Mouse (Mus musculus) MEL (cell line): ENCODE results near the gene Gnas. TPM values are rescaled to one million over a fixed set of nuclear protein-coding genes. Genes with fewer than 3 reads are reported as not detected.

ENCODE experiments used
- DNase-seq: peaks from one replicate; pipeline ENCODE4 v3.0.0; 2011; ENCODE audit warnings: low read depth, low spot score
- H3K27ac ChIP-seq: 2 replicates; pipeline ENCODE4 v1.5.1; 2012; ENCODE audit warnings: low read depth, mild to moderate bottlenecking, control low read depth, low read length, moderate library complexity; ENCODE audit not compliant: control insufficient read depth
- H3K27me3 ChIP-seq, 2 experiments: fragments of 150-350 bp in 1 of 2; sonication (generic) in 1 of 2; 2 replicates each; pipeline ENCODE4 v1.6.1; 2012; ENCODE audit warnings: low read length in 2 of 2, mild to moderate bottlenecking in 2 of 2, improper control_type of control experiment in 1 of 2, moderate library complexity in 1 of 2; ENCODE audit not compliant: insufficient read depth in 2 of 2, control insufficient read depth in 1 of 2
- H3K36me3 ChIP-seq, 2 experiments: 2 replicates each; pipeline ENCODE4 v1.6.1; 2012 to 2014; ENCODE audit warnings: low read length in 2 of 2, improper control_type of control experiment in 1 of 2, inconsistent platforms in 1 of 2, mild to moderate bottlenecking in 1 of 2; ENCODE audit not compliant: insufficient read depth in 2 of 2, control insufficient read depth in 1 of 2
- H3K4me1 ChIP-seq, 2 experiments: fragments of 150-350 bp in 1 of 2; sonication (generic) in 1 of 2; 2 replicates each; pipeline ENCODE4 v1.6.1; 2012; ENCODE audit warnings: low read length in 2 of 2, improper control_type of control experiment in 1 of 2, mild to moderate bottlenecking in 1 of 2; ENCODE audit not compliant: insufficient read depth in 2 of 2, control insufficient read depth in 1 of 2
- H3K4me3 ChIP-seq, 2 experiments: fragments of 150-350 bp in 1 of 2; sonication (generic) in 1 of 2; 2 replicates each; pipeline ENCODE4 v1.5.1; 2012; ENCODE audit warnings: low read depth in 2 of 2, low read length in 2 of 2, mild to moderate bottlenecking in 2 of 2, moderate library complexity in 2 of 2, control low read depth in 1 of 2, improper control_type of control experiment in 1 of 2; ENCODE audit not compliant: control insufficient read depth in 1 of 2, insufficient read depth in 1 of 2
- H3K79me2 ChIP-seq: 2 replicates; pipeline ENCODE4 v1.6.1; 2012; ENCODE audit warnings: mild to moderate bottlenecking, low read length, moderate library complexity; ENCODE audit not compliant: control insufficient read depth, poor library complexity, insufficient read depth
- H3K9ac ChIP-seq: 2 replicates; pipeline ENCODE4 v1.6.1; 2012; ENCODE audit warnings: low read depth, mild to moderate bottlenecking, control low read depth, low read length, moderate library complexity; ENCODE audit not compliant: control insufficient read depth, poor library complexity, severe bottlenecking
- H3K9me3 ChIP-seq: fragments of 150-350 bp; sonication (generic); replicated peaks from 2 replicates; pipeline ENCODE4 v1.6.1; 2012; ENCODE audit warnings: mild to moderate bottlenecking, low read length, improper control_type of control experiment, moderate library complexity; ENCODE audit not compliant: insufficient read depth
- BHLHE40 ChIP-seq: IDR thresholded peaks from 2 replicates; pipeline ENCODE4 v1.6.1; 2012; ENCODE audit warnings: low read depth, mild to moderate bottlenecking, inconsistent platforms, low read length, improper control_type of control experiment, borderline replicate concordance
- CHD2 ChIP-seq: IDR thresholded peaks from 2 replicates; pipeline ENCODE4 v1.6.1; 2011; ENCODE audit warnings: low read length, improper control_type of control experiment
- E2F4 ChIP-seq: IDR thresholded peaks from 2 replicates; pipeline ENCODE4 v1.6.1; 2011; ENCODE audit warnings: low read depth, low read length, improper control_type of control experiment, borderline replicate concordance
- ELF1 ChIP-seq: IDR thresholded peaks from 2 replicates; pipeline ENCODE4 v1.6.1; 2014; ENCODE audit warnings: low read depth, mild to moderate bottlenecking, inconsistent platforms, low read length, improper control_type of control experiment, moderate library complexity
- ETS1 ChIP-seq: IDR thresholded peaks from 2 replicates; pipeline ENCODE4 v1.6.1; 2012; ENCODE audit warnings: low read depth, mild to moderate bottlenecking, inconsistent platforms, low read length, improper control_type of control experiment, moderate library complexity
- GATA1 ChIP-seq: IDR thresholded peaks from 2 replicates; pipeline ENCODE4 v1.6.1; 2011; ENCODE audit warnings: low read depth, low read length, improper control_type of control experiment
- JUND ChIP-seq: IDR thresholded peaks from 2 replicates; pipeline ENCODE4 v1.6.1; 2011; ENCODE audit warnings: low read depth, mild to moderate bottlenecking, improper control_type of control experiment, low read length
- MAZ ChIP-seq: IDR thresholded peaks from 2 replicates; pipeline ENCODE4 v1.6.1; 2012; ENCODE audit warnings: low read depth, mild to moderate bottlenecking, inconsistent platforms, low read length, improper control_type of control experiment
- MXI1 ChIP-seq: IDR thresholded peaks from 2 replicates; pipeline ENCODE4 v1.6.1; 2011; ENCODE audit warnings: mild to moderate bottlenecking, low read depth, low read length, improper control_type of control experiment
- NELFE ChIP-seq: IDR thresholded peaks from 2 replicates; pipeline ENCODE4 v1.6.1; 2011; ENCODE audit warnings: low read depth, low read length, improper control_type of control experiment
- NRF1 ChIP-seq: IDR thresholded peaks from 2 replicates; pipeline ENCODE4 v1.6.1; 2014; ENCODE audit warnings: low read depth, mild to moderate bottlenecking, inconsistent platforms, low read length, improper control_type of control experiment, moderate library complexity; ENCODE audit not compliant: poor library complexity, insufficient read depth, severe bottlenecking
- POLR2A ChIP-seq, 2 experiments: IDR thresholded peaks; 2 replicates each; pipeline ENCODE4 v1.6.1; 2011 to 2012; ENCODE audit warnings: low read length in 2 of 2, mild to moderate bottlenecking in 2 of 2, control low read depth in 1 of 2, improper control_type of control experiment in 1 of 2, low read depth in 1 of 2, moderate library complexity in 1 of 2; ENCODE audit not compliant: control insufficient read depth in 1 of 2, insufficient read depth in 1 of 2, poor library complexity in 1 of 2
- POLR2AphosphoS5 ChIP-seq: IDR thresholded peaks from 2 replicates; pipeline ENCODE4 v1.6.1; 2012; ENCODE audit warnings: low read depth, borderline replicate concordance, mild to moderate bottlenecking, inconsistent platforms, low read length, moderate library complexity, mixed read lengths
- RCOR1 ChIP-seq: IDR thresholded peaks from 2 replicates; pipeline ENCODE4 v1.6.1; 2012; ENCODE audit warnings: low read depth, mild to moderate bottlenecking, inconsistent platforms, low read length, improper control_type of control experiment
- SIN3A ChIP-seq: IDR thresholded peaks from 2 replicates; pipeline ENCODE4 v1.6.1; 2012; ENCODE audit warnings: low read length, improper control_type of control experiment, inconsistent platforms
- SMC3 ChIP-seq: IDR thresholded peaks from 2 replicates; pipeline ENCODE4 v1.6.1; 2011; ENCODE audit warnings: low read depth, low read length, improper control_type of control experiment
- TBP ChIP-seq: IDR thresholded peaks from 2 replicates; pipeline ENCODE4 v1.8.0; 2011; ENCODE audit warnings: low read depth, low read length, improper control_type of control experiment
- TCF12 ChIP-seq: IDR thresholded peaks from 2 replicates; pipeline ENCODE4 v1.6.1; 2014; ENCODE audit warnings: low read depth, mild to moderate bottlenecking, inconsistent platforms, low read length, improper control_type of control experiment, moderate library complexity
- ZKSCAN1 ChIP-seq: IDR thresholded peaks from 2 replicates; pipeline ENCODE4 v1.6.1; 2012; ENCODE audit warnings: low read depth, mild to moderate bottlenecking, inconsistent platforms, low read length, improper control_type of control experiment, moderate library complexity
- ZNF384 ChIP-seq: IDR thresholded peaks from 2 replicates; pipeline ENCODE4 v1.6.1; 2012; ENCODE audit warnings: low read depth, mild to moderate bottlenecking, inconsistent platforms, low read length, improper control_type of control experiment
- polyA plus RNA-seq, 2 experiments: library from polyadenylated mRNA; stranded (reverse) in 1 of 2; unstranded in 1 of 2; fragments of >175 nt in 1 of 2; fragments of >200 nt in 1 of 2; gene quantifications; 2 replicates each; pipeline versions ENCODE4 v1.2.1 to v1.2.4; 2012; ENCODE audit warnings: low replicate concordance in 2 of 2, low read depth in 1 of 2; ENCODE audit not compliant: insufficient read length in 2 of 2, insufficient read depth in 1 of 2, missing spikeins in 1 of 2
- total RNA-seq: library from RNA; depleted of rRNA; stranded (reverse); fragments of 300-350 nt; gene quantifications from 2 replicates; pipeline ENCODE4 v1.2.3, GENCODE M21; 2012

The Gnas gene
- total and polyA plus RNA-seq, 3 experiments: 273 to 447 (median 383) TPM

DNA sequence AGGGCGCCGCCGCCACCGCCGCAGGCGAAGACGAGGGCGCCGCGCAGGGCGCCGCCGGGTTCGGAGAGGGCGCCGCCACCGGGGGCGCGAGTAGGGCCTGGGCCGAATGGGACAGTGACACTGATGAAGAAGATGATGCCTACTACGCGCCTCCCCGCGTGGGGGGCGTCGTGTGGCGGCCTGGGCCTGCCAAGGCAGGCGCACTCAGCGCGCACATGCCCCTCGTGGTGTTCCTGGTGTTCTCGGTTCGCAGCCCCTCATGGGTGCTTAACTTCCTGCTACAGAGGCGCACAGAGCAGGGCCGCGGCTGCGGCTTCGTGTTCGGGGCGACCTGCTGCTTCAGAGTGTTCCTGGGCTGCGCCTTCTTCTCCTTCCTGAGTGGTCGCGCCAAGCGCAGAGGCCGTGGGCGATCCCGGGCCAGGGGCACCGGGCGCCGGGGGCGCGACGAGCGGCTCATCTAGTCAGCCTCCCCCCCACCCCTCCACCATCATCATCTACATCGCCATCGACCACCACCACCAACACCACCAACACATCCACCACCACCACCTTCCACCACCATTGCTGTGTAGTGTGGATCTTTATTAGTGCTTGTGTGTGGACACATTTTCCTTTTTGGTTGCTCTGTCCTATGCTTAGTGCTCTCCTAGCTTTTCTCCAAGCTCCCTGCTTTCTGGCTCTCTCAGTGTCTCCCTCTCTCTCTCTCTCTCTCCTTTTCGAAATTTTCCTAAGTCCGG, 45.0 kb downstream of the Gnas start (continued):
- TF ChIP-seq ZKSCAN1 (peak; percentile 41; the same call in 1 of the 2 replicates), MAZ (no peak), GATA1 (no peak), CHD2 (no peak), ELF1 (no peak), ZNF384 (no peak), POLR2A (IDR thresholded peaks at IDR 0.05; ENCODE audit: control insufficient read depth in 1 of 2, insufficient read depth in 1 of 2, low read depth in 1 of 2, low read length in 2 of 2, poor library complexity in 1 of 2) (peak; percentile 12 to 43; a peak in 1 of 4 replicates), POLR2AphosphoS5 (no peak; the same call in 1 of the 2 replicates), SMC3 (no peak), JUND (no peak), TBP (no peak), E2F4 (no peak), NELFE (no peak)

DNA sequence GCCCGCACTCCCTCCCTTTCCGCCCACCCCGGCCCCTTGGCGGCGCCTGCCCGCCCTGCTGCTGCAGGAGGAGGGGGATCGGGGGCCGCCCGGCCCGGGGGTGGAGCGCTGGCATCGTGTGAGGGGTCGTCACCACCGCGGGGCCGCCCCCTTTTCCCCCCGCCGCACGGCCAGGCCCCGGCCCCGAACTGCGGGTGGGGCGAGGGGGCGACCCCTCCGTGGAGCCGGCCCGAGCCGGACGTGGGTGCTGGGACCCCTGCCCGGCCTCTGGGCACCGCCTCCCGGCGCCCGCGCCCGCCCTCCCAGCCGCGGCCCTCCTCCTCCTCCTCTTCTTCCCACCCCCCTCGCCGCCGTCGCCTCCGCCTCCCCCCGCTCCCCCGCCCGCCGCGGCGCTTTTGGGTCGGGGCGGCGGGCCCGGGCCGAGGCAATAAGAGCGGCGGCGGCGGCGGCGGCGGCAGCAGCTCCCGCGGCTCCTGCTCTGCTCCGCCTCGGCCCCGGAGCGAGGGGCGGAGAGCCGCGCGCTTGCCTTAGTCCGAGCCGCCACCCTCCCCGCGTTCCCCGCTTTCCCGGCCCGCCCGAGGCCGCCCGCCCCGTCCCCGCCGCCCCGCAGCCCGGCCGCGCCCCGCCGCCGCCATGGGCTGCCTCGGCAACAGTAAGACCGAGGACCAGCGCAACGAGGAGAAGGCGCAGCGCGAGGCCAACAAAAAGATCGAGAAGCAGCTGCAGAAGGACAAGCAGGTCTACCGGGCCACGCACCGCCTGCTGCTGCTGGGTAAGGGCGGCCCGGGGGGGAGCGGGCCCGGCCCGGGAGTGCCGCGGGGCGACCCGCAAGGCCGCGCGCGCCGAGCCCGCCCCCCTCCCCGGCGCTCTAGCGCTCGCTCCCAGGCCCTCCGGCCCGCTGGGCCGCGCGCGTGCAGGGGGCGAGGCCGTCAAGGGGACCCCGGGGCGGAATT, 45.8 kb downstream of the Gnas start:
- H3K27ac ChIP-seq: peak overlapping the region; percentile 71
- TF ChIP-seq MAZ: peak; percentile 89; the same call in 1 of the 2 replicates
- TF ChIP-seq RCOR1: no peak
- TF ChIP-seq JUND: no peak
- TF ChIP-seq POLR2A (IDR thresholded peaks at IDR 0.05; ENCODE audit: control insufficient read depth in 1 of 2, insufficient read depth in 1 of 2, low read depth in 1 of 2, low read length in 2 of 2, poor library complexity in 1 of 2): peak; percentile 7 to 16; a peak in 1 of 4 replicates
- no peak for TF ChIP-seq ELF1
- 0 out of 2 replicates have a peak, but pooled peaks have one; percentile 12 for TF ChIP-seq TCF12
- TF ChIP-seq MXI1: peak; percentile 13; the same call in 1 of the 2 replicates
- no peak for TF ChIP-seq NRF1
- TF ChIP-seq SIN3A: 0 out of 2 replicates have a peak, but pooled peaks have one; percentile 5
- 0 out of 2 replicates have a peak, but pooled peaks have one; percentile 6 for TF ChIP-seq ETS1
- no peak for TF ChIP-seq BHLHE40
- no peaks in the 10 kb centered on the region for H3K27me3 ChIP-seq
- H3K4me1 ChIP-seq: peaks cover 2 to 7% of the 10 kb centered on the region in 2 experiments; a peak in 2 of 4 replicates
- H3K79me2 ChIP-seq: peaks cover 75% of the 10 kb centered on the region
- peak overlapping the region; percentile 93 to 98 for H3K4me3 ChIP-seq
- peak; percentile 76 for DNase-seq
- H3K36me3 ChIP-seq: peaks cover 2 to 24% of the 10 kb centered on the region in 2 experiments; a peak in 3 of 4 replicates
- peak overlapping the region; percentile 99 for H3K9ac ChIP-seq
- H3K9me3 ChIP-seq: no peaks in the 10 kb centered on the region
